Mouse (Mus musculus): ENCODE measurements at regions not wholly inside any gene's neighbourhood (a gene's known extent, or its start where the extent isn't known, plus 50 kb on each side); places are given as distances from the start of the nearest gene placed in this dataset.
A peak's percentile ranks its signal among the peaks of the same experiment; 100 is the strongest.

DNA sequence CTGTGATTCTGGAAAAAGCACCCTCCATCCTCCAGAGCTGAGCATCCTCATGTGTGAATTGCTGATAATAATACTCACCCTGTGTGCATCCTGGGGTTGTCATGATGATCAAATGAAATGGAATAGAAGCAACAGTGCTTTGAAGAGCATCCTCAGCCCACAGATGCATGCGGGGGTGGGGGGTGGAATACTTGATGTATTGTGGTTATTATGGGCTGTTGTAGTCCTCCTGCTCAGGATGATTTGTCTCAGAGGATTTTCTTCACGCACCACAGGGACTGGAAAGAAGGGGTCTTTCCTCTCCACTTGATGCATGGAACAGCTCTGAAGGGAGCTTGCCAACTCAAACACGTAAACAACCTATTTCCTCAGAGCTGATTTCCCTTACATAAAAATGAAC lies 694.4 kb upstream of the Dpp10 start:
- Histone ChIP-seq H3K36me3 (ENCODE audit: insufficient read depth, low read length) (no peaks in the 10 kb centered on the region), H3K4me1 (replicated peaks; ENCODE audit: low read depth, low read length) (no peaks in the 10 kb centered on the region), H3K27me3 (ENCODE audit: insufficient read depth, low read length) (no peaks in the 10 kb centered on the region), H3K4me3 (replicated peaks; ENCODE audit: low read length) (no peak overlapping the region), H3K9me3 (ENCODE audit: low read length) (no peaks in the 10 kb centered on the region)
- TF ChIP-seq POU5F1 (IDR thresholded peaks at IDR 0.05; ENCODE audit: borderline replicate concordance, low read length) (no peak), CTCF (conservative IDR thresholded peaks at IDR 0.05; ENCODE audit: low read length) (no peak), NANOG (IDR thresholded peaks at IDR 0.05; ENCODE audit: borderline replicate concordance, low read length) (no peak)

DNA sequence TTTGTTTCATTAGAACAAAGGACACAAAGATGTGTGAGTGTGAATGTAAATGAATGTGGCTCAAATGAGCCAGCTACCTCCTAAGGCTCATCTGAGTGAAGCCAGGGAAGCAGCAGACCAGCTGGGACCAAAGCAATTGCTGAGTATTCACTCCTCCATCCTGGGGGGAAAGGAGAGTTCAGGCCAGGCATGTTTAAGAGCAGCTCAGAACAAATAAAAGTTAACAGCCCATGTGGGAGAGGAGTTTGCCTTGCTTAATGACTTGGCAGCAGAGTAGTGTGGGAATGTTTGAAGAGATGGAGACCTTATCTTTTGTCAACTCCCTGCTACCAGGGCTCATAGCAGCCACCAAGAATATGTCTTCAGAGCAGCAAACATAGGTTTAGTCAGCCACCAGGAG lies 685.0 kb upstream of the Dpp10 start:
- H3K36me3 ChIP-seq (ENCODE audit: insufficient read depth, low read length) = no peaks in the 10 kb centered on the region
- H3K4me3 ChIP-seq (replicated peaks; ENCODE audit: low read length) = no peak overlapping the region
- no peak for TF ChIP-seq POU5F1 (IDR thresholded peaks at IDR 0.05; ENCODE audit: borderline replicate concordance, low read length)
- TF ChIP-seq NANOG (IDR thresholded peaks at IDR 0.05; ENCODE audit: borderline replicate concordance, low read length) = no peak
- no peak for TF ChIP-seq CTCF (conservative IDR thresholded peaks at IDR 0.05; ENCODE audit: low read length)
- no peaks in the 10 kb centered on the region for H3K4me1 ChIP-seq (replicated peaks; ENCODE audit: low read depth, low read length)
- H3K27me3 ChIP-seq (ENCODE audit: insufficient read depth, low read length) = no peaks in the 10 kb centered on the region
- H3K9me3 ChIP-seq (ENCODE audit: low read length) = no peaks in the 10 kb centered on the region

- Histone ChIP-seq H3K36me3 (ENCODE audit: insufficient read depth, low read length) (no peaks in the 10 kb centered on the region), H3K27me3 (ENCODE audit: insufficient read depth, low read length) (no peaks in the 10 kb centered on the region), H3K9me3 (ENCODE audit: low read length) (no peaks in the 10 kb centered on the region), H3K4me1 (replicated peaks; ENCODE audit: low read depth, low read length) (no peaks in the 10 kb centered on the region), H3K4me3 (replicated peaks; ENCODE audit: low read length) (no peak overlapping the region)
- no peak for TF ChIP-seq NANOG (IDR thresholded peaks at IDR 0.05; ENCODE audit: borderline replicate concordance, low read length)
- peak; percentile 83 for TF ChIP-seq CTCF (conservative IDR thresholded peaks at IDR 0.05; ENCODE audit: low read length)
Measured at GRCm38 (mm10) chr1:124718065-124718464, 672.7 kb upstream of the Dpp10 start.

GRCm38 (mm10) chr1:124706246-124706645 lies 660.9 kb upstream of the Dpp10 start:
- Histone ChIP-seq H3K4me1 (replicated peaks; ENCODE audit: low read depth, low read length) (no peaks in the 10 kb centered on the region), H3K36me3 (ENCODE audit: insufficient read depth, low read length) (no peaks in the 10 kb centered on the region), H3K9me3 (ENCODE audit: low read length) (no peaks in the 10 kb centered on the region), H3K27me3 (ENCODE audit: insufficient read depth, low read length) (no peaks in the 10 kb centered on the region), H3K4me3 (replicated peaks; ENCODE audit: low read length) (no peak overlapping the region)
- no peak for TF ChIP-seq NANOG (IDR thresholded peaks at IDR 0.05; ENCODE audit: borderline replicate concordance, low read length)
- TF ChIP-seq POU5F1 (IDR thresholded peaks at IDR 0.05; ENCODE audit: borderline replicate concordance, low read length) = no peak
- TF ChIP-seq CTCF (conservative IDR thresholded peaks at IDR 0.05; ENCODE audit: low read length) = no peak

GRCm38 (mm10) chr1:124674420-124674819 lies 629.1 kb upstream of the Dpp10 start:
- Histone ChIP-seq H3K9me3 (ENCODE audit: low read length) (no peaks in the 10 kb centered on the region), H3K36me3 (ENCODE audit: insufficient read depth, low read length) (no peaks in the 10 kb centered on the region), H3K27me3 (ENCODE audit: insufficient read depth, low read length) (no peaks in the 10 kb centered on the region), H3K4me1 (replicated peaks; ENCODE audit: low read depth, low read length) (no peaks in the 10 kb centered on the region), H3K4me3 (replicated peaks; ENCODE audit: low read length) (no peak overlapping the region)
- TF ChIP-seq CTCF (conservative IDR thresholded peaks at IDR 0.05; ENCODE audit: low read length) = peak; percentile 60
- no peak for TF ChIP-seq NANOG (IDR thresholded peaks at IDR 0.05; ENCODE audit: borderline replicate concordance, low read length)

GRCm38 (mm10) chr1:124652872-124653271 lies 607.5 kb upstream of the Dpp10 start:
- no peak overlapping the region for H3K4me3 ChIP-seq (replicated peaks; ENCODE audit: low read length)
- H3K36me3 ChIP-seq (ENCODE audit: insufficient read depth, low read length) = no peaks in the 10 kb centered on the region
- H3K27me3 ChIP-seq (ENCODE audit: insufficient read depth, low read length) = no peaks in the 10 kb centered on the region
- no peaks in the 10 kb centered on the region for H3K4me1 ChIP-seq (replicated peaks; ENCODE audit: low read depth, low read length)
- H3K9me3 ChIP-seq (ENCODE audit: low read length) = no peaks in the 10 kb centered on the region
- TF ChIP-seq CTCF (conservative IDR thresholded peaks at IDR 0.05; ENCODE audit: low read length) = no peak
- TF ChIP-seq POU5F1 (IDR thresholded peaks at IDR 0.05; ENCODE audit: borderline replicate concordance, low read length) = no peak
- TF ChIP-seq NANOG (IDR thresholded peaks at IDR 0.05; ENCODE audit: borderline replicate concordance, low read length) = no peak

DNA sequence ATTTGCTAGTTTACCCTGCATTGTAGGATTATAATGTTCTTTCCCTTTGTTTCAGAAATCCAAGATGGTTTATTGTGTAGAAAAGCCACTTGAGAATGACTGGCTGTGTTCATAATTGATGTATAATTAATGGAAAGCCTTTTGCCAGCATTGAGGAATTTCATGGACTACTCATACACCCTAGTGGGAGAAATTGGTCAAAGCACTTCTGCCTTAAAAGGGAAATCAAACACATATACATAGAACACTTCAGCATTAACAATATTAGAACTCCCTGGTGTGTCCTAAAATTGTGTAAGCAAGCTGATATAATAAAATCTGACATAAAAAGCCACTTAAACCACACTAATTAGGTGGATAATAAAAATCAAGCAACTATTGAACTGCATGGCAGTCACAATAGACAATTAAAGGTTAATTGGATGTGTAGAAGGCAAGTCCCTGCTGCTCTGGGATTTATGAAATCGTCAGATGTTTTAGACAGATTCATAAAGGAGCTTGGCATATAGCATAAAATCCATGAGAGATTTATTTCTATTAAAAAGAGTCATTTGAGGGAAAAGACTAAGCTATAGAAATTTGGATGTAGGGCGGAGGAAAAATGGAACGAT lies 607.0 kb upstream of the Dpp10 start:
- no peak for TF ChIP-seq POU5F1 (IDR thresholded peaks at IDR 0.05; ENCODE audit: borderline replicate concordance, low read length)
- no peak for TF ChIP-seq NANOG (IDR thresholded peaks at IDR 0.05; ENCODE audit: borderline replicate concordance, low read length)
- no peak for TF ChIP-seq CTCF (conservative IDR thresholded peaks at IDR 0.05; ENCODE audit: low read length)
- no peak overlapping the region for H3K4me3 ChIP-seq (replicated peaks; ENCODE audit: low read length)
- H3K27me3 ChIP-seq (ENCODE audit: insufficient read depth, low read length) = no peaks in the 10 kb centered on the region
- H3K9me3 ChIP-seq (ENCODE audit: low read length) = no peaks in the 10 kb centered on the region
- no peaks in the 10 kb centered on the region for H3K36me3 ChIP-seq (ENCODE audit: insufficient read depth, low read length)
- no peaks in the 10 kb centered on the region for H3K4me1 ChIP-seq (replicated peaks; ENCODE audit: low read depth, low read length)

DNA sequence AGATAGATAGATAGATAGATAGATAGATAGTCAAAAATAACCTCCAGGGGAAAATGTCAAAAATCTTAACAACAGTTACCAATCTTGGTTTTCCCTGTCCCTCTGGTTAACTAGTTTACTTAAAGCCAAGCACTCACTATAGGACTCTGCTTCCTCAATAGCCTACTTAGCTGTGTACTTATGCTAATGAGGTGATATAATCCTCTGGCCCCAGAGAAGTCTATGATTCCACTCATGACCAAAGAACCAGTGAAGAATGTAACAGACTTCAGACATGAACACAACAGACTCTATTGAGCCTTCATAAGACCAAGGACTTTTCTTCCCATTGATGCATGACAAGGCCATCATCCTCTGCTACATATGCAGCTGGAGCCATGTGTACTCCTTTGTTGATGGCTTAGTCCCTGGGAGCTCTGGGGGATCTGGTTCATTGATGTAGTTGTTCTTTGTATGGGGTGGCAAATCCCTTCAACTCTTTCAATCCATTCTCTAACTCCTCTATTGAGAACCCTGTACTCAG lies 589.9 kb upstream of the Dpp10 start:
- TF ChIP-seq CTCF (conservative IDR thresholded peaks at IDR 0.05; ENCODE audit: low read length) (no peak), POU5F1 (IDR thresholded peaks at IDR 0.05; ENCODE audit: borderline replicate concordance, low read length) (no peak), NANOG (IDR thresholded peaks at IDR 0.05; ENCODE audit: borderline replicate concordance, low read length) (no peak)
- no peaks in the 10 kb centered on the region for H3K4me1 ChIP-seq (replicated peaks; ENCODE audit: low read depth, low read length)
- H3K9me3 ChIP-seq (ENCODE audit: low read length) = no peaks in the 10 kb centered on the region
- H3K4me3 ChIP-seq (replicated peaks; ENCODE audit: low read length) = no peak overlapping the region
- no peaks in the 10 kb centered on the region for H3K36me3 ChIP-seq (ENCODE audit: insufficient read depth, low read length)
- H3K27me3 ChIP-seq (ENCODE audit: insufficient read depth, low read length) = no peaks in the 10 kb centered on the region

DNA sequence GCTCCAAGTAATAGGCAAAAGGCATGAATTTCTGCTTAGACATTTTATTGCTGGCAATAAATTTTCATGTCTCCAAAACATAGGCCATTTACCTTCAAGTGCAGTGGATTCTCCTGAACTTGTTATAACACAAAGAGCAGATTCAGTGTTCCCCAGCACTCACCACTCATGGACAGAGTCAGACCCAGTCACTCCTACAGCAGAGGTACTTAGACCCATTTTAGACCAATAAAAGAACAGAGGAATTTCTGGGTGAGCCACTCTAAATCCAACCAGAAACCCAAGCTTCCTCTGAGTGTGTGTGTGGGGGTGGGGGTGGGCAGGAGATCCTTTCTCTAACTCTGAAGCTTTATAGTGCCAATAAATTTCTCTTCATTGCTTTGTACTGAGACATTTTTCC lies 584.7 kb upstream of the Dpp10 start:
- TF ChIP-seq CTCF (conservative IDR thresholded peaks at IDR 0.05; ENCODE audit: low read length) (no peak), NANOG (IDR thresholded peaks at IDR 0.05; ENCODE audit: borderline replicate concordance, low read length) (no peak), POU5F1 (IDR thresholded peaks at IDR 0.05; ENCODE audit: borderline replicate concordance, low read length) (no peak)
- Histone ChIP-seq H3K27me3 (ENCODE audit: insufficient read depth, low read length) (no peaks in the 10 kb centered on the region), H3K36me3 (ENCODE audit: insufficient read depth, low read length) (no peaks in the 10 kb centered on the region), H3K4me3 (replicated peaks; ENCODE audit: low read length) (no peak overlapping the region), H3K9me3 (ENCODE audit: low read length) (no peaks in the 10 kb centered on the region), H3K4me1 (replicated peaks; ENCODE audit: low read depth, low read length) (no peaks in the 10 kb centered on the region)

Data from E14TG2a.4 (cell line).